Mouse (Mus musculus) testis, postnatal 14 days (tissue): ENCODE data around the gene Trpt1.
"Not testable (repeated sequence)": the region's sequence is repeated elsewhere in the genome, so short reads cannot be mapped to it uniquely, and the experiment has no call there.

Source experiments
- DNase-seq: peaks from one replicate; pipeline ENCODE4 v3.0.0; 2021; ENCODE audit warnings: low spot score

Gene Trpt1

GRCm38 (mm10) chr19:6975537-6976521 lies 20.1 kb upstream of the Trpt1 start, which contains the start of gene Plcb3:
Gene Plcb3, minus strand, starts transcription at chr19:6976470.
- DNase-seq: peak; percentile 67

- no peak for DNase-seq
Observed at GRCm38 (mm10) chr19:6977759-6978638, 17.9 kb upstream of the Trpt1 start.

- no peak for DNase-seq
Observed at GRCm38 (mm10) chr19:6978639-6978974, 17.3 kb upstream of the Trpt1 start.

- DNase-seq: peak; percentile 54
Observed at GRCm38 (mm10) chr19:6979001-6979479, 16.9 kb upstream of the Trpt1 start.

DNA sequence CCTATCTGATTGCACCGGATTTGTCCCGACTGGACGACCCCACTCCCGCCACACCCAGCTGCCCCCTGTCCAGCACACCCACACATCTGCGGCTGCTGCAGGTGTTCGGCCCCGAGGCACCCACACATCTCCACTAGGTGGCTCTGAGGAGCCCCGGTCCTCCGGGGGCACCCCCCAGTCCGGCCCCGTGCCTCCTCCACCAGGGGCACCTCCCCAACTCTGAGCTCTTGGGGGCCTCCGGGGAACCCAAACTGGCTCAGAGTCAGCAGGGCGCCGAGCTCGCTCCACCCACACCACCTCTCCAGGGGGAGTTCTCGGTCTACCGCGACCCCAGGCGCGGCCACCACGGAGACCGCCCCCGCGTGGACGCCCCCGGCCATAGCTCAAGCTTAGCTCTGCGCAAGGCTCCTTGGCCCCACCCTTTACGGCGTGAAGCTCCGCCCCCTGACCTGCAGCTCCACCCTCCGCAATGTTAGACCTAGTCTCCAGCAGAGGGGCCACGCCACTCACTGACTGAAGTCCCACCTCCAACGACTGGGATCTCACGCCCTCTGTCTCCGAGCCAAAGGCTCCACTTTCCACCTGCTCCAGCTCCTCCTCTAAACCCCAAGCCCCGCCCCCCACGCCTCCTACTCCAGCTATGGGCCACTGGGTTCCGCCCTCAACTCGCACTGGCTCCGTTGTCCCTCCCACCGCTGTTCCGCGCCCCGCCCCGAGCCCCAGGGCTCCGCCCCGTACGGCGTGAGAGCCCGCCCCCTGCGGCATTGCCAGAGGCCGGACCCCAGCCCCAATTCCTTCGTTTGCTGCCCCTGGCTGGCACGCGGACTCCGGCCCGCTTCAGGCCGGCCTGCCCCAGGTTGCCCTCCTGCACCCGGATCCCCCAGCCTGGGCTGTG lies 16.2 kb upstream of the Trpt1 start:
- peak; percentile 99 for DNase-seq

DNA sequence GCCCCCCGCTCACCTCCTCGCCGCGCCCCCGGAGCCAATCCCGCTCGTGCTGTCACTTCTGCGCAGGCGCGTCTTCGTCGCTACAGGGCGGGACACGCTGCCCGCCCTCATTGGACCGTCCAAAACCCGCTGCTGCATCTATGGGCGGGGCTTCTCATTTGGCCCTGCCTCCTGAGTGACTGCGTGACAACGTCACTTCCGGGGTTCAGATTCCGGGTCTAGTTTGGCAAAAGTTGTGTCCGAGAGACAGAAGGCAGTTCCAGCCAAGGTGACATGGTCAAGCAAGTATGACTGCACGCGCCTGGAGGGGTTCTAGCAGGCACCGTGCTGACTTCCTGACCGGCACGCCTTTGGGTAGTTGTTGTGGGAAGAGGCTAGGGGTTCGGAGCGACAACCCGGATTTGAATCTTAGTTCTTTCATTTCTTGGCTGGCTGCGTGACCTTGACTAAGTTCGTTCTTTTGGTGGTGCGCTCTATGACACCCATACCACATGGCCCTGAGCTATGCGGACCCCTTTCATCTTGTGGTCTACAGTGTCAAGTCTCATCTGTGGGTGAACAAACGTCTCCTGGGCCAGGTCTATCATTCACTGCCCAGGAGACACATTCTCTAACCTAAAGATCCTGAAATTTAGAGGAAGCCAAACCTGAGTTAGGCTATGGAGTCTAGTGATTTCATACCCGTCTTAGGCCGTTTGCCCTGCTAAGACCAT lies 15.4 kb upstream of the Trpt1 start, which contains the start of gene Fkbp2:
Fkbp2 (minus strand) TSS at position 121 of the 713 bp plus-strand sequence.
- peak; percentile 98 for DNase-seq

DNA sequence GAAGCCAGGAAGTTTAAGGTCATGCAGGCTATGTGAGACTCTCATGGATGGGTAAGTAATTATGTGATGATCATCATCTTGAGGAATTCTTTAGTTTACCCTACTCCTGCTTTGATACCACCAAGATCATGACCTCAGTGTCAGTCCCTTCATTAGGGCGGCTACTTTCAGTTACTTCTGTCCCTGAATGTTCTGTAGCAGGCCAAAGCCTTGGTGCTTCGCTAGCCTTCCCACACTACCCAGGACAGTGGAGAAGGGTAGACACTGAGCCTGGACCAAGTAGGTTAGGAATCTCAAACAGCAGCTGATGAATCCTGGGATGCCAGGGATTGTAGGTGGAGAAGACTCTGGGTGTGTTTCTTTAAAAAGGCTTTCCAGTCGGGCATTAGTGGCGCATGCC lies 14.5 kb upstream of the Trpt1 start:
- DNase-seq: no peak

DNA sequence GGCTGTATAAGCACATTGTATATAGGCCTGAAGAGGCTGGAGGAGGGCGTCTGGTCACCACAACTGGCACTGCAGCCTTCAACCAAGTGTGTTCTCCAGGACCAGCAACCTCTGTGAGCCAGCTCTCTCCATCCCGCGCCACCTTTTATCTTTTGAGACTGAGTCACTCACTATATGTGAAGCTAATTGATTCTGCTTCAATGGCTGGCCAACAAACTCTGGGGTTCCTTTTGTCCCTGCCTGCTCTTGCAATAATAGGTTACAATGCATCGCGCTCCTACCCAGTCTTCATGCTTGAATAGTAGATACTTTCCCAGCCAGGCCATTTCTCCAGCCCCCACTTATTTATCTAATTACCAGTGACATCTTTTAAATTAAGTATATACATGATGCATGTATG lies 12.3 kb upstream of the Trpt1 start:
- DNase-seq: no peak

- DNase-seq: no peak
Observed at GRCm38 (mm10) chr19:6985300-6985699, 10.6 kb upstream of the Trpt1 start.

GRCm38 (mm10) chr19:6985951-6986708 lies 9.8 kb upstream of the Trpt1 start:
- no peak for DNase-seq

GRCm38 (mm10) chr19:6987061-6987903 lies 8.6 kb upstream of the Trpt1 start, which contains the start of gene Vegfb:
Gene Vegfb, minus strand, starts transcription at chr19:6987651.
- DNase-seq: peak; percentile 58

DNA sequence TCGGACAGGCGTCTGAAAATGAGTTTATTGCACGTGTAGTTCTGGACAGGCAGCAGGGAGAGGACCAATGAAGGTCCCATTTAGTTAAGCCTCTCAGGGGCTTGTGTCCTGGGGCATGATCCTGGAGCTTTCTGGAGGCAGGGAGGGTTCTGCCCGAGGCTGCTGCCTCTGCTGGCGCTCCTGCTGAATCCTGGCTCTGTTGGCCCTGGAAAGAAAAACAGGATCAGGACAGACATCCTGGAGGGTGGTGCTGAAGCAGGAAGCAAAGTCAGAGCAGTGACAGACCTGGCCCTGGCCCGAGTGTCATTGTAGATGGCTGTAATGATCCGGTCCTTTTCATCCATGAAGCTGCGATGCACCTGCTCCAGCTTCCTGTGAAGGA lies 8.0 kb upstream of the Trpt1 start:
- DNase-seq: no peak

DNA sequence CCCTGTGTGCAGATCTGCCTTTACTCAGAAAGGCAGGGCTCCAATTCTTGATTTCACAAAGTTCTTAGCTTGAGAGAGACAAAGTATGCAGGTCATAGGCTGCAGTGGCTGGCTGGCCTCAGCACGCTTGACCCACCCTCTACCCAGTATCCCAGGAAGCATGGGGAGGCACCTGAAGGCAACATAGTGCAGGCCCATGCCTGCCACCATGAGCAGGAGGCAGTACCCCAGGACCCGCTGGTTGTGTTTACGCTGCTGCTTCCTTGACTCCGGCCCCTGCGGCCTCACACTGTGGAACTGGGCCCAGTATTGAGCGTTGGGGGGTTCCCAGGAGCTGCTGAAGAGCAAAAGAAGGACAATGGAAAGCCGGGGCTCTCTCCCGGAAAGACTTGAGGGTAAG lies 6.7 kb upstream of the Trpt1 start:
- DNase-seq: no peak

GRCm38 (mm10) chr19:6990712-6991111 lies 5.2 kb upstream of the Trpt1 start:
- DNase-seq: no peak

GRCm38 (mm10) chr19:6991166-6991565 lies 4.8 kb upstream of the Trpt1 start:
- not testable (repeated sequence) for DNase-seq

DNA sequence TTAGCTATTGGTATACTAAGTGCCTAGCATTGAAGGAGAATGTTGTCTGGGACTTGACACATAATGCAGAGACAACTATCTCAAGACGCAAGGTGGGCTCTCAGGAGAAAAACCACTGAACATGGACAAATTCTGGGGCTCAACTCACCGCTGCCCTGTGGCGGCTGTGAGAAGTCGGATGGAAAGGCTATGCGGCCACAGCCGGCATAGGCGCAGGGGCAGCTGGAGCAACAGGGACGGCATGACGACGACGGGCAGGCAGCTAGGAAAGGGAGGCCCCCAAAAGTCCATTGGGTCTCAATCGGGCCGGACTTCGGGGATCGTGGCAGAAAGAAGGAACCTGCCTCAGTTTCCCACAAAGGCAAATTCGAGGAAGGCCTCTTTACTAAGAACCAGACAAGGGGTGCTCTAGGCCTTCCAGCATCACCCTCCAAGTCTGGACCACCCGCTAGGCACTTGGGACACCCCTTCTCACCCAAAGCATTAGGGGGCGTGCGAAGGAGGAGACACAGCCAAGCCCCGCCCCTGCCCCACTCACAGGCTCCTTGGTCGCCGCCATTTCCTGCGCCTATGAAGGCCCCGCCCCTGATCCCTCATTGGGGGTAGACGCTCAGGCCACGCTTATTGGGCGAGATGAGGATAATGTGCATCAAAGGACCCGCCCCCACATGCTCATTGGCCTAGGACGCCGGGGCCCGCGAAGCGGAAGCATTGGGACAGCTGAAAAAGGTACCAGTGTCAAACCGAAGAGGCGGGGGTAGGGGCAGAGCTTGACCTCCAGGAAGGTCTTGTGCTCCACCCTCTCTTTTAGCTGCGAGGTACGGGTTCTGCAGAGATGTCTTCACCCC lies 3.7 kb upstream of the Trpt1 start, which contains the start of gene Dnajc4:
Dnajc4 (minus strand) TSS at position 562 of the 848 bp plus-strand sequence.
- peak; percentile 97 for DNase-seq

DNA sequence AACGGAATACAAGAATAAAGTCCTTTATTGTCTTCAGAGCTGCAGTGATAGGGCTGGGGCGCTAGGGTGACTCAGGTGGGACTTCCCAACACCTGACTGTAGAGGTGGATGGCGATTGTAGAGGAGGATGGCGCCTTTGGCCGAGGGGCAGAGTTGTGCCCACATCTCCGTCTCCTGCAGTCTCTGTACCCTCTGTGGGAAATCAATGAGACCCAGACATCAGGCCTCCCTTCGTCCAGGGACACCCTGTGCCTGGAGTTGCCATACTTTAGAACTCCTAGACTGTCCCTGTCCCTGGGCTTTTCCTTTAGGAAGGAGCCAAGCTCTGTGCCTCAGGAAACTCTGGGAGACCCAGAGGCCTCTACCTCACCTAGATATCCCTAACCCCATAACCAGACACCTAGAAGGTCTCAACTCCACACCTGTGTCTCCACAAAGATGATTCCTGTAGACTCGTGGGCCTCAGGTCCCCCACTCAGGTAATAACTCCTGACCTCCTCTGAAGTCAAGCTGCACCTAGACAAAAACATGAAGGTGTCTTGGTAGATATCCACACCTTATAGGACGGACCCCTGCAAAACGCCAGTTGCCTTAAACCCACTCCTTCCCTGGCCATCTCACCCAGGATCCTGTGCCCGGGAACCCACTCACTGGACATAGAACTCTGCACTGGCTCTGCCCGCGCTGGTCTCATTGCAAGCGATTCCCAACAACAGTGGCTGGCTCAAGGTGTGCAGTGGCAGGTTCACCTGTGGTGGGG lies 2.7 kb upstream of the Trpt1 start:
- DNase-seq: no peak
